Mouse (Mus musculus) intestine, embryonic 16.5 days (tissue): ENCODE results near the gene Ccdc63. TPM values are rescaled to one million over a fixed set of nuclear protein-coding genes. Genes with fewer than 3 reads are reported as not detected.
"Not testable (repeated sequence)": the region's sequence is repeated elsewhere in the genome, so short reads cannot be mapped to it uniquely, and the experiment has no call there.

ENCODE experiments used
- ATAC-seq: fragments of 200-750 bp; cut with Nextera tagmentation; 2 replicates; pipeline ENCODE4 v1.8.0; 2017; ENCODE audit warnings: moderate TSS enrichment, moderate library complexity
- H3K27ac ChIP-seq: fragments of 300-500 bp; sonication (generic); 2 replicates; pipeline ENCODE4 v1.5.1; 2014; ENCODE audit warnings: mild to moderate bottlenecking, low read length
- H3K27me3 ChIP-seq: fragments of 300-500 bp; sonication (generic); replicated peaks from 2 replicates; pipeline ENCODE4 v1.6.1; 2014; ENCODE audit warnings: low read length, control low read depth, mixed read lengths; ENCODE audit not compliant: control insufficient read depth, insufficient read depth
- H3K36me3 ChIP-seq: fragments of 300-500 bp; sonication (generic); 2 replicates; pipeline ENCODE4 v1.6.1; 2014; ENCODE audit warnings: low read length, control low read depth; ENCODE audit not compliant: control insufficient read depth, insufficient read depth
- H3K4me1 ChIP-seq: fragments of 300-500 bp; sonication (generic); 2 replicates; pipeline ENCODE4 v1.6.1; 2014; ENCODE audit warnings: low read length, control low read depth, mixed read lengths; ENCODE audit not compliant: control insufficient read depth, insufficient read depth
- H3K4me2 ChIP-seq: fragments of 300-500 bp; sonication (generic); 2 replicates; pipeline ENCODE4 v1.6.1; 2014; ENCODE audit warnings: low read depth, low read length, control low read depth
- H3K4me3 ChIP-seq: fragments of 300-500 bp; sonication (generic); 2 replicates; pipeline ENCODE4 v1.5.1; 2014; ENCODE audit warnings: mild to moderate bottlenecking, low read length
- H3K9ac ChIP-seq: fragments of 300-500 bp; sonication (generic); 2 replicates; pipeline ENCODE4 v1.6.1; 2014; ENCODE audit warnings: low read depth, low read length
- H3K9me3 ChIP-seq: fragments of 300-500 bp; sonication (generic); 2 replicates; pipeline ENCODE4 v1.6.1; 2016; ENCODE audit warnings: low read length, control low read depth; ENCODE audit not compliant: control insufficient read depth
- WGBS: fragments of 180-500 bp; shearing (Covaris S2); extraction: QIAGEN DNeasy Blood & Tissue Kit; methylation state at CpG from one replicate; pipeline ENCODE4 v1.1.7; 2014; 5-methylcytosine and 5-hydroxymethylcytosine counted together
- polyA plus RNA-seq: library from polyadenylated mRNA; unstranded; fragments of >200 nt; fragmentation: Nextera tagmentation; extraction: Ambion mirVana; gene quantifications from 2 replicates; pipeline ENCODE4 v1.2.1, GENCODE M21; 2015

Gene Ccdc63
- polyA plus RNA-seq, 1 experiment from 2014 or later, result not detected

DNA sequence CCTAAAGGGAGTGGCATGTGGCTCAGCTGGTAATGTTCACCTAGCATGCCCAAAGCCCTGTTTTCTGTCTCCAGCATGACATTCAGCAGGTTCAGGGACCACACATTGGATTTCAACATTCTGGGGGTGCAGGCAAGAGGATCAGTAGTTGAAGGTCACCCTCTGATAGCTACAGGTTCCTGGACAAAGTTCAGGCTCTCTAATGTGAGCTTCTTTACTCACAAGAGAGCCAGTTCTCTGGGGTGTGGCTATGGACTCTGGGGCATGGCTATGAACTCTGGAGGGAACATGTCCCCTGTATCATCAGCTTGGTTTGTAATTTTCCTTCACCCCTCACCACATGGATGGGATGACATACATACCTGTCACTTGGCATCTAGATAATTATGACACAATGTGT lies 15.0 kb upstream of the Ccdc63 start:
- H3K4me1 ChIP-seq, result peaks cover 40% of the 10 kb centered on the region
- H3K27ac ChIP-seq, result peak overlapping the region; percentile 84

DNA sequence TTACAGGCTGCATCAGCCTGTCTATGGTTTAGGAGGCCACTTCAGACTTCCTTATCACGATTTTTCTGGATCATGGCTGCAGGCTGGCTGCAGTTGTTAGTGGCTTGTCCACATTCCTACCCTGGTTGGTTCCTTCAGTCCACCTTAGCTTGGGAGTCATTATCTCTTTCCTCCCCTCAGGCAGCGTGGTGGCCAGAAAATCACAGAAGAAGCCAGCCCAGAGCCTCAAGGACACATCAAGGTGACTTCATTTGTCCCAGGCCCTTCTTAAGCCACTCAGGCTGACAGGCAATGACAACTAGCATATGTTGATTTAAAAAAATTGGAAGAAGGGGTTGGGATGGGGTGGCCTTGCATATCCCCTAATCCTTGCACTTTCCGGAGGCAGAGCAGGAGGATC lies 14.2 kb upstream of the Ccdc63 start:
- H3K4me2 ChIP-seq, result no peak overlapping the region
- peak overlapping the region; percentile 84 for H3K27ac ChIP-seq
- no peak for ATAC-seq
- peaks cover 31% of the 10 kb centered on the region for H3K4me1 ChIP-seq
- no peak overlapping the region for H3K4me3 ChIP-seq
- H3K27me3 ChIP-seq, result no peaks in the 10 kb centered on the region
- H3K36me3 ChIP-seq, result no peaks in the 10 kb centered on the region
- no peaks in the 10 kb centered on the region for H3K9me3 ChIP-seq
- WGBS, result 68% methylated on average over 3 of the region's 3 CpGs
- peak overlapping the region; percentile 10; the same call in 1 of the 2 replicates for H3K9ac ChIP-seq

More for the DNA sequence above, 15.0 kb upstream of the Ccdc63 start:
- peak overlapping the region; percentile 6; the same call in 1 of the 2 replicates for H3K4me2 ChIP-seq
- no peaks in the 10 kb centered on the region for H3K27me3 ChIP-seq
- no peaks in the 10 kb centered on the region for H3K9me3 ChIP-seq
- no peak overlapping the region for H3K9ac ChIP-seq
- 0 out of 2 replicates have a peak, but pooled peaks cover 2% of the 10 kb centered on the region for H3K36me3 ChIP-seq
- H3K4me3 ChIP-seq, result no peak overlapping the region
- ATAC-seq, result peak; percentile 69

DNA sequence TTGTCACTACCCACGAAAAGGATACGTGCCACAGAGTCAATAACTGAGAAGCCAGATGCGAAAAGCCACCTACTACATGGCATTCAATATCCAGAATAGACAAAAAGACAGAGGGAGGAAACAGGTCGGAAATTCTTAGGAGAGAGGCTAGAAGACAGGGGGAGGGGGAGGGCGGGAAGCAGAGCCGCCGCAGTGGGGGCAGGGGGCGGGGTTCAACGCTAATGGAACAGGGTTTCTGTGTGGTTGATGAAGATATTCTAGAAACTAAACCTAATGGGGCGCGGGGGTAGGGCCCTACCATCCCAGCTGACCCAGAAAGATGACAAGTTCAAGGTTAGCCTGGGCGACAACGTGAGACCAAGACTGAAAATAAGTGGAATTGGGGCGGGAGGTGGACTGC lies 13.4 kb upstream of the Ccdc63 start:
- no peak for ATAC-seq
- Histone ChIP-seq H3K9me3 (no peaks in the 10 kb centered on the region), H3K4me3 (no peak overlapping the region), H3K4me1 (peaks cover 28% of the 10 kb centered on the region), H3K9ac (no peak overlapping the region), H3K27ac (no peak overlapping the region), H3K27me3 (no peaks in the 10 kb centered on the region), H3K36me3 (no peaks in the 10 kb centered on the region), H3K4me2 (no peak overlapping the region)
- 34% methylated on average over 9 of the region's 14 CpGs for WGBS

DNA sequence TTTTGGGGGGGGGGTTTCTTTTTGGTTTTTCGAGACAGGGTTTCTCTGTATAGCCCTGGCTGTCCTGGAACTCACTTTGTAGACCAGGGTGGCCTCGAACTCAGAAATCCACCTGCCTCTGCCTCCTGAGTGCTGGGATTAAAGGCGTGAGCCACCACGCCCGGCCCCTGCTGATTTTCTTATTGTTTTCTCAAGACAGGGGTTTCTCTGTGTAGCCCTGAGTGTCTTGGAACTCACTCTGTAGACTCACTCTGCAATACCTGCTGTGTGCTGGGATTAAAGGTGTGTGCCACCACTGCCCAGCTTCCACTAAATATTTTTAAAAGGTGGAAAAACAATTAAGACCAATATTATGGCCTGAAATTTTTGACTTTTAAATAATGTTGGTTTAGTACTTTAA lies 11.9 kb upstream of the Ccdc63 start:
- not testable (repeated sequence) for H3K27ac ChIP-seq, H3K27me3 ChIP-seq, H3K36me3 ChIP-seq, ATAC-seq, H3K9me3 ChIP-seq, H3K4me3 ChIP-seq, H3K4me2 ChIP-seq, H3K9ac ChIP-seq
- WGBS, result 81% methylated on average over 5 of the region's 5 CpGs
- peaks cover 28% of the 10 kb centered on the region for H3K4me1 ChIP-seq

DNA sequence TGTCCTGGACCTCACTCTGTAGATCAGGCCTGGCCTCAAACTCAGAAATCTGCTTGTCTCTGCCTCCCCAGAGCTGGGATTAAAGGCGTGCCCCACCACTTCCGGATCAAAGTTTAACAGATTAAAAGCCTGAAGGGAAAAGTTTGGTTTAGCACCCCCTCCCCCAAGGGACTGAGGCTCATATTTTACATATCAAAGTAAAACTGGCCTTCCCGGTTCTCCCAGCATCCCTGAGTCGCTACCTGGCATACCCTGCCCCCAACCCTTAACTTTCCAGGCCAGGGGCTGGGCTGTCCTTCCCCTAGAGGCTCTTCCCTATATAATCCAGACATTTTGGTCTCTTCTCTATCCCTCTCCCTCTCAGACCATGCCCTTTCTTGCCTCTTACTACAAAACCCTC lies 8.6 kb upstream of the Ccdc63 start:
- ATAC-seq, result no peak
- Histone ChIP-seq H3K9ac (no peak overlapping the region), H3K4me1 (peaks cover 5% of the 10 kb centered on the region), H3K4me2 (no peak overlapping the region), H3K9me3 (no peaks in the 10 kb centered on the region), H3K27ac (no peak overlapping the region), H3K36me3 (no peaks in the 10 kb centered on the region), H3K27me3 (no peaks in the 10 kb centered on the region), H3K4me3 (no peak overlapping the region)
- WGBS, result 62% methylated on average over 4 of the region's 4 CpGs

DNA sequence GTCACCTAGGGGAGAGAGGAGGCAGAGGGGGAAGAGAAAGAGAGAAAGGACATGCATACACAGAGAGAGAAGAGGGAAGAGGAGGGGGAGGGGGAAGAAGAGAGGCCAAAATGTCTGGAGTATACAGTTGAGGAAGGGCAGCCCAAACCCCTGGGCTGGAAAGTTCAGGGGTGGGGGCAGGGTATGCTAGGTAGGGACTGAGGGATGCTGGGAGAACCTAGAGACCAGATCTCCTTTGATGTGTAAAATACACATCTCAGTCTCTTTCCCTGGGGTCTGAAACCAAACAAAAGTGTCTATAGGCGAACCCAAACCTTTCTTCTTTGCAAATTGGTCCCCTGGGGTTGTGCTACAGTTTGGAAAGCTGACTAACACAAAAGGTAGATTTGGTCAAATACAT lies 7.5 kb upstream of the Ccdc63 start:
- Histone ChIP-seq H3K4me2 (no peak overlapping the region), H3K27ac (no peak overlapping the region), H3K36me3 (no peaks in the 10 kb centered on the region), H3K27me3 (no peaks in the 10 kb centered on the region), H3K4me3 (no peak overlapping the region), H3K4me1 (peaks cover 5% of the 10 kb centered on the region; the same call in 1 of the 2 replicates), H3K9me3 (no peaks in the 10 kb centered on the region), H3K9ac (no peak overlapping the region)
- WGBS, result 82% methylated on average over 1 of the region's 1 CpGs
- ATAC-seq, result no peak

DNA sequence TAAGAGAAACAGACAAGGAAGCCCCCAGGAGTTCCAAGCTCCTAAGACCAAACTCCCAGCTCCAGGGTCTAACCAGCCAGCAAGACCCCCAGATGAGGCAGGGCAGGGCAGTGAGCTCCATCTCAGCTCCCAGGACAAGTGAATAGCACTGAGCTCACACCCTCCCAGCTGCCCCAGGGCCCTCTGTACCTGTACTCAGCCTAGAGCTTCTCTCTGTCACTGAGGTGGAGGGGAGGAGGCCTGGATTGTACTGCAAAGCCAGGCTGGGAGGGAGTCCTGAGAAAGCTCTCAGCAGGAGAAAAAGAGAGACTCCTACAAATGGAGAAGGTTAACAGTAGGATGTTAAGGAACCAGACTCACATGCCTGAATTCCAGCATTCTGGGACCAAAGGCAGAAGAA lies 6.0 kb upstream of the Ccdc63 start:
- H3K4me1 ChIP-seq, result peaks cover 5% of the 10 kb centered on the region; the same call in 1 of the 2 replicates
- H3K9ac ChIP-seq, result no peak overlapping the region
- no peak for ATAC-seq
- H3K4me2 ChIP-seq, result no peak overlapping the region
- H3K27me3 ChIP-seq, result no peaks in the 10 kb centered on the region
- no peaks in the 10 kb centered on the region for H3K9me3 ChIP-seq
- H3K4me3 ChIP-seq, result no peak overlapping the region
- H3K36me3 ChIP-seq, result no peaks in the 10 kb centered on the region
- peak overlapping the region; percentile 85 for H3K27ac ChIP-seq

DNA sequence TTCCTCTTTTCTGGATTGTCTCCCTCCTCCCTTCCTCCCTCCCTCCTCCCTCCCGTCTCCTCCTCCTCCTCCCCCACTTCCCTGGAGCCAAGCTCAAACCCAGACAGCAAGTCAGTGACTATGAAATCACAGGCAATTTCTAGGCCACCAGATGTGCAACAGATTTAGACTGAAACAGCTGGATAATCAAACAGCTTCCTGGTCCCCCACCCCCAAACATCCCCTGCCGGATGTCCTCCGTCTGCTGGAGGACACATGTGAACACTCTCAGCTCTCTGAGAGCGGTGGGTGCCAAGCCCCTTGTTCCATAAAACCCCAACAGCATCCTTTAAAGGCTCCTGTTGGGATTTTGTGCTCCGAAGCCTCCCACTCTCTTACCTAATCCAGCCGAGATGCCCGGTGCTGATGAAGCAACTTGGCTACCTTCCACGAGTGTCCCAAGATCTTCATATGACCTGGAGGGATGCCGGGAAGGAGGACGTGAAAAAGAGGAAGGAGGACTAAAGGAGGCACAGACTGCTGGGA lies 5.5 kb upstream of the Ccdc63 start:
- H3K4me3 ChIP-seq, result no peak overlapping the region
- H3K27ac ChIP-seq, result peak overlapping the region; percentile 85
- H3K36me3 ChIP-seq, result no peaks in the 10 kb centered on the region
- H3K27me3 ChIP-seq, result no peaks in the 10 kb centered on the region
- peaks cover 5% of the 10 kb centered on the region; the same call in 1 of the 2 replicates for H3K4me1 ChIP-seq
- no peak overlapping the region for H3K9ac ChIP-seq
- WGBS, result 40% methylated on average over 10 of the region's 10 CpGs
- H3K9me3 ChIP-seq, result no peaks in the 10 kb centered on the region
- ATAC-seq, result peak; percentile 62
- H3K4me2 ChIP-seq, result no peak overlapping the region

DNA sequence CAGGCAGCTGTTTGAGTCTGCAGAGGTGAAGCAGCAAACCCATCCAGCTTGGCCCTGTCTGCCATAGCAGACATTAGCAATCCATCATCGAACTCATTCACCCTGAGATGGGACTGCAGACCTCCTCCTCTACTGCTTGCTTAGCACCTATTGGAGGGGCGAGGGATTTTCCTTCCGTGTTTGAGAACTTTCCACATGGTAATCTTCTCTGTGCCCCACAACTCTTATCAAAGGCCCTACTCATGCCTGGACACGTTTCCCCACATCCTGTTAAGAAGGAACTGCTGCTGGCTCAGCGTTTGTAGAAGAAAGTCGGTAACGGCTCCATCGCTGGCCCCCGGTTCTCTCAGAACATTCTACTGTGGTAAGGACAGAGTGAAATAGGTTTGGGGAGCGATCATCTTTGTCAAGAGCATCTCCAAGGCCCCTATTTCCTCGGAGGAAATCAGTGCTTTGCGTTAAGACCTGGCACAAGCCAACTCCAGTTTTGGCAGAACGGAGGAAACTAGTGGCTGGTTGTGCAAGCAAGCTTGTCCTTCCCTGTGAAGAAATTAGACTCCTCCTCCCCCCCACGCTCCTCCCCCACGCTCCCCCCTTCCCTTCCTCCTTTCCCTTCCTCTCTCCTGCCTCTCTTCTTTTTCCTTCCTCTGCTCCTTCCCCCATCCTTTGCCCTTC lies 4.9 kb upstream of the Ccdc63 start:
- WGBS, result 41% methylated on average over 15 of the region's 15 CpGs
- peak; percentile 57; the same call in 1 of the 2 replicates for ATAC-seq
- Histone ChIP-seq H3K9me3 (no peaks in the 10 kb centered on the region), H3K27ac (peak overlapping the region; percentile 85), H3K4me1 (peaks cover 5% of the 10 kb centered on the region; the same call in 1 of the 2 replicates), H3K4me2 (peak overlapping the region; percentile 40), H3K36me3 (no peaks in the 10 kb centered on the region), H3K27me3 (no peaks in the 10 kb centered on the region), H3K9ac (peak overlapping the region; percentile 50), H3K4me3 (peak overlapping the region; percentile 21)
